Mouse (Mus musculus) CH12.LX (cell line): Measurements from ENCODE around the gene Amt. TPM values are rescaled to one million over a fixed set of nuclear protein-coding genes. Genes with fewer than 3 reads are reported as not detected.

Source experiments
- DNase-seq: peaks from one replicate; pipeline ENCODE4 v3.0.0-alpha.2; 2013; ENCODE audit errors: extremely low read depth
- H3K27ac ChIP-seq: 2 replicates; pipeline ENCODE4 v1.5.1; 2012; ENCODE audit warnings: low read depth, mild to moderate bottlenecking, control low read depth, moderate library complexity; ENCODE audit not compliant: insufficient read depth
- H3K27me3 ChIP-seq: replicated peaks from 2 replicates; pipeline ENCODE3; 2012; ENCODE audit warnings: inconsistent platforms
- H3K36me3 ChIP-seq, 2 experiments: replicated peaks in 1 of 2; 2 replicates each; pipeline versions ENCODE3 to v1.6.1; 2012; ENCODE audit warnings: inconsistent platforms in 1 of 2, low read length in 1 of 2, mild to moderate bottlenecking in 1 of 2, mixed read lengths in 1 of 2, moderate library complexity in 1 of 2; ENCODE audit not compliant: control insufficient read depth in 1 of 2, insufficient read depth in 1 of 2
- H3K4me1 ChIP-seq, 2 experiments: 2 replicates each; pipeline ENCODE4 v1.6.1; 2012; ENCODE audit warnings: inconsistent platforms in 1 of 2, moderate library complexity in 1 of 2; ENCODE audit not compliant: insufficient read depth in 2 of 2, control insufficient read depth in 1 of 2
- H3K4me2 ChIP-seq: 2 replicates; pipeline ENCODE4 v1.6.1; 2012; ENCODE audit warnings: low read depth, mild to moderate bottlenecking, control low read depth; ENCODE audit not compliant: poor library complexity, insufficient read depth, severe bottlenecking
- H3K4me3 ChIP-seq, 3 experiments: fragments of 150-350 bp in 1 of 3; sonication (generic) in 1 of 3; replicated peaks in 1 of 3; 2 replicates each; pipeline versions ENCODE3 to v1.5.1; 2011 to 2012; ENCODE audit warnings: low read depth in 2 of 3, low read length in 2 of 3, mild to moderate bottlenecking in 2 of 3, moderate library complexity in 2 of 3, control low read depth in 1 of 3, improper control_type of control experiment in 1 of 3, inconsistent platforms in 1 of 3, mixed read lengths in 1 of 3; ENCODE audit not compliant: poor library complexity in 1 of 3
- H3K79me2 ChIP-seq: replicated peaks from 2 replicates; pipeline ENCODE4 v1.6.1; 2012; ENCODE audit warnings: mild to moderate bottlenecking, moderate library complexity; ENCODE audit not compliant: control insufficient read depth, poor library complexity, insufficient read depth, severe bottlenecking; ENCODE audit errors: extremely low read depth
- H3K9ac ChIP-seq: 2 replicates; pipeline ENCODE4 v1.6.1; 2012; ENCODE audit warnings: low read depth, mild to moderate bottlenecking, control low read depth, moderate library complexity; ENCODE audit not compliant: insufficient read depth
- H3K9me3 ChIP-seq: replicated peaks from 2 replicates; pipeline ENCODE3; 2012; ENCODE audit warnings: low read length, inconsistent platforms, mixed read lengths
- BHLHE40 ChIP-seq: IDR thresholded peaks from 2 replicates; pipeline ENCODE4 v1.6.1; 2011; ENCODE audit warnings: mild to moderate bottlenecking, low read depth, low read length, improper control_type of control experiment
- CHD2 ChIP-seq: IDR thresholded peaks from 2 replicates; pipeline ENCODE4 v1.6.1; 2011; ENCODE audit warnings: low read length, improper control_type of control experiment
- E2F4 ChIP-seq: IDR thresholded peaks from 2 replicates; pipeline ENCODE4 v1.6.1; 2011; ENCODE audit warnings: low read depth, low read length, improper control_type of control experiment; ENCODE audit not compliant: insufficient replicate concordance
- ELF1 ChIP-seq: IDR thresholded peaks from 2 replicates; pipeline ENCODE4 v1.6.1; 2014; ENCODE audit warnings: low read depth, mild to moderate bottlenecking, inconsistent platforms, low read length, improper control_type of control experiment
- EP300 ChIP-seq: IDR thresholded peaks from 2 replicates; pipeline ENCODE4 v1.6.1; 2011; ENCODE audit warnings: low read length, improper control_type of control experiment
- ETS1 ChIP-seq: conservative IDR thresholded peaks from 2 replicates; pipeline ENCODE4 v1.6.1; 2012; ENCODE audit warnings: low read depth, mild to moderate bottlenecking, inconsistent platforms, low read length, improper control_type of control experiment, moderate library complexity
- GABPA ChIP-seq: IDR thresholded peaks from 2 replicates; pipeline ENCODE4 v1.6.1; 2012; ENCODE audit warnings: low read depth, low read length, improper control_type of control experiment, inconsistent platforms; ENCODE audit not compliant: insufficient replicate concordance
- HCFC1 ChIP-seq: IDR thresholded peaks from 2 replicates; pipeline ENCODE4 v1.6.1; 2012; ENCODE audit warnings: low read depth, mild to moderate bottlenecking, inconsistent platforms, low read length, improper control_type of control experiment
- IRF4 ChIP-seq: IDR thresholded peaks from 2 replicates; pipeline ENCODE4 v1.6.1; 2014; ENCODE audit warnings: low read depth, mild to moderate bottlenecking, inconsistent platforms, low read length, improper control_type of control experiment
- KAT2A ChIP-seq: IDR thresholded peaks from 2 replicates; pipeline ENCODE4 v1.6.1; 2012; ENCODE audit warnings: low read length, improper control_type of control experiment, inconsistent platforms; ENCODE audit not compliant: insufficient replicate concordance
- MAFK ChIP-seq: IDR thresholded peaks from 2 replicates; pipeline ENCODE4 v1.6.1; 2011; ENCODE audit warnings: low read length, improper control_type of control experiment; ENCODE audit not compliant: insufficient replicate concordance
- MAX ChIP-seq: IDR thresholded peaks from 2 replicates; pipeline ENCODE4 v1.6.1; 2011; ENCODE audit warnings: low read length, improper control_type of control experiment
- MAZ ChIP-seq: IDR thresholded peaks from 2 replicates; pipeline ENCODE4 v1.6.1; 2012; ENCODE audit warnings: low read depth, mild to moderate bottlenecking, inconsistent platforms, low read length, improper control_type of control experiment, moderate library complexity
- MYC ChIP-seq: IDR thresholded peaks from 2 replicates; pipeline ENCODE4 v1.6.1; 2011; ENCODE audit warnings: low read depth, mild to moderate bottlenecking, improper control_type of control experiment, low read length
- NELFE ChIP-seq: IDR thresholded peaks from 2 replicates; pipeline ENCODE4 v1.6.1; 2011; ENCODE audit warnings: low read depth, low read length, improper control_type of control experiment
- NRF1 ChIP-seq: IDR thresholded peaks from 2 replicates; pipeline ENCODE4 v1.6.1; 2014; ENCODE audit warnings: low read depth, mild to moderate bottlenecking, inconsistent platforms, low read length, improper control_type of control experiment, moderate library complexity
- POLR2A ChIP-seq: IDR thresholded peaks from 2 replicates; pipeline ENCODE4 v1.6.1; 2011; ENCODE audit warnings: low read depth, mild to moderate bottlenecking, improper control_type of control experiment, low read length
- POLR2AphosphoS2 ChIP-seq: IDR thresholded peaks from 2 replicates; pipeline ENCODE4 v1.6.1; 2011; ENCODE audit warnings: low read depth, low read length, improper control_type of control experiment
- RAD21 ChIP-seq: IDR thresholded peaks from 2 replicates; pipeline ENCODE4 v1.6.1; 2011; ENCODE audit warnings: low read depth, mild to moderate bottlenecking, low read length, improper control_type of control experiment, moderate library complexity
- SIN3A ChIP-seq: IDR thresholded peaks from 2 replicates; pipeline ENCODE4 v1.6.1; 2012; ENCODE audit warnings: low read length, improper control_type of control experiment, inconsistent platforms
- TBP ChIP-seq: conservative IDR thresholded peaks from 2 replicates; pipeline ENCODE4 v1.6.1; 2011; ENCODE audit warnings: low read depth, low read length, improper control_type of control experiment
- TCF12 ChIP-seq: IDR thresholded peaks from 2 replicates; pipeline ENCODE4 v1.6.1; 2014; ENCODE audit warnings: low read depth, mild to moderate bottlenecking, inconsistent platforms, low read length, improper control_type of control experiment
- USF1 ChIP-seq: IDR thresholded peaks from 2 replicates; pipeline ENCODE4 v1.6.1; 2014; ENCODE audit warnings: low read depth, mild to moderate bottlenecking, inconsistent platforms, low read length, improper control_type of control experiment
- USF2 ChIP-seq: conservative IDR thresholded peaks from 2 replicates; pipeline ENCODE4 v1.6.1; 2011; ENCODE audit warnings: low read depth, low read length, improper control_type of control experiment
- ZKSCAN1 ChIP-seq: IDR thresholded peaks from 2 replicates; pipeline ENCODE4 v1.6.1; 2012; ENCODE audit warnings: low read depth, inconsistent platforms, low read length, improper control_type of control experiment, borderline replicate concordance
- dilution Hi-C: fragments of 300-500 bp; cut with MboI; formaldehyde crosslinking; loops from 2 replicates; pipeline ENCODE4 v1.14.3; 2020; ENCODE audit warnings: low sequenced_read_pairs; ENCODE audit not compliant: extremely low pct_unique_long_range_greater_than_20kb, extremely low pct_ligation_motif_present
- in situ Hi-C: fragments of 300-500 bp; cut with MboI; formaldehyde crosslinking; loops from 3 replicates; pipeline ENCODE4 v1.14.3; 2019; ENCODE audit warnings: low sequenced_read_pairs, low pct_ligation_motif_present, low pct_unique_long_range_greater_than_20kb, mixed read lengths
- polyA plus RNA-seq: library from polyadenylated mRNA; unstranded; fragments of >175 nt; gene quantifications from 2 replicates; pipeline ENCODE4 v1.2.1, GENCODE M21; 2012; ENCODE audit warnings: low read depth; ENCODE audit not compliant: insufficient read length
- total RNA-seq, 2 experiments: library from RNA; depleted of rRNA; stranded (reverse); fragments of 300-350 nt in 1 of 2; fragments of >200 nt in 1 of 2; gene quantifications; 2 replicates each; pipeline ENCODE4 v1.2.3; 2012 to 2014

The Amt gene
- total and polyA plus RNA-seq, 3 experiments = 1.1 to 2.7 (median 1.5) TPM

- Histone ChIP-seq H3K79me2 (no peaks in the 10 kb centered on the region), H3K9ac (peak within 1 kb of the TSS; percentile 82), H3K4me2 (peak within 1 kb of the TSS; percentile 91), H3K27me3 (no peaks in the 10 kb centered on the region), H3K27ac (no peak within 1 kb of the TSS), H3K4me3 (peak within 1 kb of the TSS; percentile 70 to 82 (median 71)), H3K9me3 (no peaks in the 10 kb centered on the region), H3K36me3 (peaks cover 3 to 19% of the 10 kb centered on the region in 2 experiments), H3K4me1 (peaks cover 4 to 11% of the 10 kb centered on the region in 2 experiments; a peak in 3 of 4 replicates)
- peak; percentile 97 for DNase-seq
- no peak for TF ChIP-seq MYC
- no peak for TF ChIP-seq ETS1
- TF ChIP-seq POLR2AphosphoS2 = no peak
- TF ChIP-seq USF2 = no peak
- peak; percentile 71 for TF ChIP-seq ELF1
- TF ChIP-seq KAT2A = peak; percentile 96
- peak; percentile 50; the same call in 1 of the 2 replicates for TF ChIP-seq NELFE
- peak; percentile 60 for TF ChIP-seq TCF12
- TF ChIP-seq USF1 = no peak
- TF ChIP-seq TBP = peak; percentile 74
- no peak for TF ChIP-seq E2F4
- peak; percentile 86 for TF ChIP-seq POLR2A
- peak; percentile 99 for TF ChIP-seq HCFC1
- TF ChIP-seq MAFK = no peak
- no peak for TF ChIP-seq ZKSCAN1
- TF ChIP-seq RAD21 = no peak
- peak; percentile 45; the same call in 1 of the 2 replicates for TF ChIP-seq MAX
- TF ChIP-seq BHLHE40 = no peak
- no peak for TF ChIP-seq EP300
- peak; percentile 90 for TF ChIP-seq CHD2
- TF ChIP-seq IRF4 = peak; percentile 40; the same call in 1 of the 2 replicates
- peak; percentile 33; the same call in 1 of the 2 replicates for TF ChIP-seq SIN3A
- TF ChIP-seq GABPA = peak; percentile 55; the same call in 1 of the 2 replicates
- TF ChIP-seq NRF1 = peak; percentile 61
- no peak for TF ChIP-seq MAZ
- in situ Hi-C loops (no loop called here), dilution Hi-C loops (no loop called here)
Observed at GRCm38 (mm10) chr9:108290016-108290750, 6.5 kb upstream of the Amt start, which contains the start of gene Nicn1. Nicn1 (plus strand) TSS chr9:108290429.
